Mouse (Mus musculus): ENCODE results near the gene Emid1.

Emid1 gene

GRCm38 (mm10) chr11:5163421-5163820, 11.4 kb upstream of the Emid1 start:
- in situ Hi-C loops (cut with MboI, MseI), result no loop called here

GRCm38 (mm10) chr11:5160722-5161485, 8.8 kb upstream of the Emid1 start:
- in situ Hi-C loops (cut with MboI, MseI), result no loop called here

GRCm38 (mm10) chr11:5158056-5158455, 6.0 kb upstream of the Emid1 start:
- in situ Hi-C loops (cut with MboI, MseI), result no loop called here

- in situ Hi-C loops (cut with MboI, MseI), result loop anchor here (5.0 kb wide), 1 partner anchor 38 kb away; no protein-coding TSS in a partner anchor
These were observed 3.1 kb upstream of the Emid1 start for GRCm38 (mm10) chr11:5154961-5155805.

- in situ Hi-C loops (cut with MboI, MseI), result loop anchor here (5.0 kb wide), 1 partner anchor 34 kb away; no protein-coding TSS in a partner anchor
These were observed 818 bp downstream of the Emid1 start for GRCm38 (mm10) chr11:5151247-5151630.

- in situ Hi-C loops (cut with MboI, MseI), result loop anchor here (5.0 kb wide), 1 partner anchor 33 kb away; no protein-coding TSS in a partner anchor
These were observed 1.4 kb downstream of the Emid1 start for GRCm38 (mm10) chr11:5150416-5151246.

- in situ Hi-C loops (cut with MboI, MseI), result loop anchor here (5.0 kb wide), 2 partner anchors 33 to 57 kb away; no protein-coding TSS in a partner anchor
These were observed 2.1 kb downstream of the Emid1 start for GRCm38 (mm10) chr11:5149955-5150354.

GRCm38 (mm10) chr11:5149249-5149648, 2.8 kb downstream of the Emid1 start:
- in situ Hi-C loops (cut with MboI, MseI), result loop anchor here in 1 of 2 experiments (5.0 kb wide), 1 partner anchor 58 kb away; no protein-coding TSS in a partner anchor

GRCm38 (mm10) chr11:5145600-5145999, 6.5 kb downstream of the Emid1 start:
- in situ Hi-C loops (cut with MboI, MseI), result loop anchor here in 1 of 2 experiments (5.0 kb wide), 1 partner anchor 62 kb away; no protein-coding TSS in a partner anchor

- in situ Hi-C loops (cut with MboI, MseI), result no loop called here
These were observed 10.1 kb downstream of the Emid1 start for GRCm38 (mm10) chr11:5141965-5142364.

- in situ Hi-C loops (cut with MboI, MseI), result no loop called here
These were observed 10.8 kb downstream of the Emid1 start for GRCm38 (mm10) chr11:5141252-5141651.

- in situ Hi-C loops (cut with MboI, MseI), result no loop called here
These were observed 11.4 kb downstream of the Emid1 start for GRCm38 (mm10) chr11:5140619-5141018.

GRCm38 (mm10) chr11:5139372-5139771, 12.7 kb downstream of the Emid1 start:
- in situ Hi-C loops (cut with MboI, MseI), result no loop called here

GRCm38 (mm10) chr11:5138642-5139041, 13.4 kb downstream of the Emid1 start:
- in situ Hi-C loops (cut with MboI, MseI), result no loop called here

- in situ Hi-C loops (cut with MboI, MseI), result no loop called here
These were observed 16.1 kb downstream of the Emid1 start for GRCm38 (mm10) chr11:5135914-5136313.

GRCm38 (mm10) chr11:5132751-5133150, 19.3 kb downstream of the Emid1 start:
- in situ Hi-C loops (cut with MboI, MseI), result no loop called here

- in situ Hi-C loops (cut with MboI, MseI), result no loop called here
These were observed 21.9 kb downstream of the Emid1 start for GRCm38 (mm10) chr11:5130111-5130665.

GRCm38 (mm10) chr11:5129035-5129480, 23.0 kb downstream of the Emid1 start:
- in situ Hi-C loops (cut with MboI, MseI), result no loop called here

GRCm38 (mm10) chr11:5125713-5126112, 26.3 kb downstream of the Emid1 start:
- in situ Hi-C loops (cut with MboI, MseI), result no loop called here

GRCm38 (mm10) chr11:5114931-5115581, 37.0 kb downstream of the Emid1 start:
- in situ Hi-C loops (cut with MboI, MseI), result loop anchor here (5.0 to 10.0 kb wide), 3 partner anchors 37 to 352 kb away; partner anchors contain the start of gene Emid1 (in 2 of the 2)
